Mouse (Mus musculus): ENCODE data around the gene Tgfbr1. TPM values are rescaled to one million over a fixed set of nuclear protein-coding genes. Genes with fewer than 3 reads are reported as not detected.
"Not testable (repeated sequence)": the region's sequence is repeated elsewhere in the genome, so short reads cannot be mapped to it uniquely, and the experiment has no call there.

Tgfbr1 gene
- total RNA-seq, 4 experiments from 2014 or later, result 20.4 to 38.1 (median 27.9) TPM

DNA sequence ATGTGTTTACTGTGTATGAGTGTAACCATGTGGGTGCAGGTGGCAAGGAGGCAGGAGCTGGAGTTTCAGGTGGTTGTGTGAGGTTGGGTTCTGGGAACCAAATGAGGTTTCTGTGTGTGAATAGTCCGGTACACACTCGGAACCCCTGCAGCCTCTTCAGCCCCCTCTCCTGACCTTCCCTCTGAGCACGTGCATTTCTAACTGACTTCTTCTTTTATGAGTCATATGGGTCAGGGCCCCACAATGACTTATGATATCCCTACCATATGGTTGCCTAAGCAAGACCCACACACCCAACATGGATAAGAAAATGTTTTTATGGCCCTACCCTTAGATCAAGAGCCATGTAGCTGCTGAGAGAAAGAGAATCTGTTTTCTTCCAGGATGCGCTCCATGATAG is 6.0 kb upstream of the Tgfbr1 start:
- no peak for DNase-seq (ENCODE audit: low spot score in 2 of 2)

DNA sequence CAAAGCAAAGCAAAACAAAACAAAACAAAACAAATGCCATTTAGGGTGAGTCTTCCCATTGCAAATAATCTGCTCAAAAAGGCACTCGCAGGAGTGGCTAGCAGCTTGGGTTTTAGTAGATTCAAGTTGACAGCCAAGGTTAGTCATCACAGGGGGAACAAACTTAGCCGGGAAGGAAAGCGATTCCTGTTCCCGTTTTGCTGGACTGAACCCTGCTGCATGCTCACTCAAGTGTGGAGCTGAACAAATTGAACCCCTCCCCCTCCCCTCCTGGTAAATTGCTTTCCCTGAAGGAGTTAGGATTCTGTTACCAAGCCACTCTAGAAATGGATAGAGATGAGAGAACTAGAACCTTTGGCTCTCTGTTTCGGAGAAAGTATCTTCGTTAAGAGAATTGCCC is 3.3 kb upstream of the Tgfbr1 start:
- no peak for DNase-seq (ENCODE audit: low spot score in 2 of 2)

GRCm38 (mm10) chr4:47351386-47352049 is 1.5 kb upstream of the Tgfbr1 start:
- DNase-seq (ENCODE audit: low spot score in 2 of 2), result peak in 1 of 2 experiments; percentile 19

GRCm38 (mm10) chr4:47352061-47352661 is 861 bp upstream of the Tgfbr1 start:
- peak; percentile 28 to 83 for DNase-seq (ENCODE audit: low spot score in 2 of 2)

GRCm38 (mm10) chr4:47353416-47354111 is 542 bp downstream of the Tgfbr1 start:
- peak in 1 of 2 experiments; percentile 8 for DNase-seq (ENCODE audit: low spot score in 2 of 2)

DNA sequence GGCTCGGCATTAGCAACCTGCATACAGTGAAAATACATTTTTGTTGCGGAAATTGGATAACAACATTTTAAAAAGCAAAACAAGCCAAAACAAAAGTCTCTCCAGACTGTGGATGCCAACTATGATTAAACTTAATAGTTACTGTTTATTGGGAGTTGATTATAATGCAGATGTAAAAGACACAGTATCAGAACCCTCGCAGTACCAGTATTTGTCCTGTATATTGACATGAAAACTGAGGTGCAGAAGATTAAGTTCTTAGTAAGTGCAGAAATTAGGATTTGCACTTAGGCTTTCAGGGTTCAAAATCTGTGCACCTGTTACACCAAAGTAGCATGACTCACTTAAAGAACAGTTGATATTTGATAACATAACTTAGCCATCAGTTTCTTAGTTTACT is 1.3 kb downstream of the Tgfbr1 start:
- DNase-seq (ENCODE audit: low spot score in 2 of 2), result no peak

DNA sequence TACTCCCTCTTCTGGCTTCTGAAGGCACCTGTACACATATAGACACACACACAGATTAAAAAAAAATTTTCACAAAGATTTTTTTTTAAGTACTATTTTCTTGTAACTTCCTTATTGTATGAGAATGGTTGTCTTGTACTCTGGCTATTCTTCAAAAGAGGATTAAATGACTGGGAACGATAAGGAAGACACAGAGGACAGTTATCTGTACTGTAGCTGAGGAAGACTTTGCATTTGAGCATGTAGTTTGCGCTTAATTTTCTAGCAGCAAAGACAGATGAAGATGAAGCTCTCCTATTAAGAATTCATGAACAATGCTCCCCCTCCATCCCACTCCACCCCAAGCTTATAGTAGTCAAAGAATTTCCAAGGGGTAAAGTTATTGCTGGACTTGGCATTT is 9.6 kb downstream of the Tgfbr1 start:
- DNase-seq (ENCODE audit: low spot score in 2 of 2), result no peak

- no peak for DNase-seq (ENCODE audit: low spot score in 2 of 2)
These were observed 10.1 kb downstream of the Tgfbr1 start for GRCm38 (mm10) chr4:47363134-47363533.

GRCm38 (mm10) chr4:47368717-47369116 is 15.7 kb downstream of the Tgfbr1 start:
- DNase-seq (ENCODE audit: low spot score in 2 of 2), result no peak

GRCm38 (mm10) chr4:47378716-47379115 is 25.7 kb downstream of the Tgfbr1 start:
- no peak for DNase-seq (ENCODE audit: low spot score in 2 of 2)

DNA sequence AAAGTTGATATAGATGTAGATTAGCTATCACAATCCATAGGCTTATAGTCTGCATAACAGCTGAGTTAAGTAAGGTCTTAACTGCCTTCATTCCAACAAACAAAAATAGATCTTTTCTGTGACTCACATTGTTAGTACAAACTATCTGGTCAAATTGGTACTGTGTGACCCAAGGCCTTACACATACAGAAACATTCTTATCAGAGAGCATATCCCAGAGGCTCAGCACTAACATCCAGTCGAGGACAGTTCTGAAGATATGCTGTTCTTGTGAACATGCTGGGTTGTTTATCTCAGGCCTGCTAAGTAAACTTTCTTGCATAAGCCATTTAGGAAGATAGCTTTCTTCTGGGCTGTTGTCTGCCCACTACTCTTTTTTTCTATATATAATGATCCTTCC is 29.4 kb downstream of the Tgfbr1 start:
- no peak for DNase-seq (ENCODE audit: low spot score in 2 of 2)

- DNase-seq (ENCODE audit: low spot score in 2 of 2), result not testable (repeated sequence)
These were observed 38.9 kb downstream of the Tgfbr1 start for GRCm38 (mm10) chr4:47391926-47392325.

- no peak for DNase-seq (ENCODE audit: low spot score in 2 of 2)
These were observed 43.2 kb downstream of the Tgfbr1 start for GRCm38 (mm10) chr4:47396251-47396650.

DNA sequence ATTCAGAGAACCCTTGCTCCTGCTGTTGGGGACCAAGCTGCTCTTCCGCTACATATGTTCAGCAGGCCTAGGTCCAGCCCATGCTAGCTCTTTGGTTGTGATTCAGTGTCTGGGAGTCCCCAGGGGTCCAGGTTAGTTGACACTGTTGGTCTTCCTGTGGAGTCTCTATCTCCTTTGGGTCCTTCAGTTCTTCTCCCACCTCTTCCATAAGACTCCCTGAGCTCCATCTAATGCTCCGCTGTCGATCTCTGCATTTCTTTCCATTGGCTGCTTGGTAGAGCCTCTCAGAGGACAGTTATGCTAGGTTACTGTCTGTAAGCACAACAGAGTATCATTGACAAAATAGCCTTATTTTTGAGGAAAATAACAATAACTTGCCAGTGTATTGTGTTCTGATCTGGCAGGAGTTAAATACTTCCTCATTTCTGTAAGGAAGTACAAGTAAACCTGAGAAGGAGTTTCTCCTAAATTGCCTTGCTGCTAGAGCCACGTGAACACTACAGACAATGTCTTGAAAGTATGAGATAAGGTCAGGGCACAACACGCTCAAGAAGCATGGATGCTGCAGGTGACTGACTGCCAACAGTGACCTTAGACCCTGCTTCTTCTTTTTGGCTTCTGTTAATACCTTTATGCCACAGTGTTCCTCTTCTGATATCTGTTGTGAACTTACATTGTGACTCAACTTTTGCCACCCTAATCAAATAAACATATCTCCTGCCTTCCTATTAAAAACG is 45.1 kb downstream of the Tgfbr1 start:
- no peak for DNase-seq (ENCODE audit: low spot score in 2 of 2)

GRCm38 (mm10) chr4:47399824-47400223 is 46.8 kb downstream of the Tgfbr1 start:
- no peak for DNase-seq (ENCODE audit: low spot score in 2 of 2)

- DNase-seq (ENCODE audit: low spot score in 2 of 2), result no peak
These were observed 47.3 kb downstream of the Tgfbr1 start for GRCm38 (mm10) chr4:47400314-47400713.

GRCm38 (mm10) chr4:47402200-47402599 is 49.2 kb downstream of the Tgfbr1 start:
- no peak for DNase-seq (ENCODE audit: low spot score in 2 of 2)

- DNase-seq (ENCODE audit: low spot score in 2 of 2), result no peak
These were observed 51.5 kb downstream of the Tgfbr1 start for GRCm38 (mm10) chr4:47404536-47404935.

GRCm38 (mm10) chr4:47407161-47407560 is 54.1 kb downstream of the Tgfbr1 start:
- DNase-seq (ENCODE audit: low spot score in 2 of 2), result no peak

- DNase-seq (ENCODE audit: low spot score in 2 of 2), result no peak
These were observed 64.8 kb downstream of the Tgfbr1 start for GRCm38 (mm10) chr4:47417871-47418270.

- no peak for DNase-seq (ENCODE audit: low spot score in 2 of 2)
These were observed 66.4 kb downstream of the Tgfbr1 start for GRCm38 (mm10) chr4:47419268-47419973.

Measured in left cerebral cortex, adult 8-10 months (tissue).